Mouse (Mus musculus) stomach, embryonic 14.5 days (tissue): ENCODE measurements around the gene Cspg4. TPM values are rescaled to one million over a fixed set of nuclear protein-coding genes. Genes with fewer than 3 reads are reported as not detected.

Experiments
- ATAC-seq: fragments of 200-750 bp; cut with Nextera tagmentation; 2 replicates; pipeline ENCODE4 v1.8.0; 2017; ENCODE audit warnings: low read depth, moderate TSS enrichment; ENCODE audit not compliant: insufficient number of reproducible peaks, insufficient read depth, low FRiP score
- H3K27ac ChIP-seq: fragments of 300-500 bp; sonication (generic); 2 replicates; pipeline ENCODE4 v1.5.1; 2014; ENCODE audit warnings: mild to moderate bottlenecking, low read length, moderate library complexity, mixed read lengths
- H3K27me3 ChIP-seq: fragments of 300-500 bp; sonication (generic); 2 replicates; pipeline ENCODE4 v1.6.1; 2014; ENCODE audit warnings: low read length, control low read depth, mixed read lengths; ENCODE audit not compliant: control insufficient read depth, insufficient read depth
- H3K36me3 ChIP-seq: fragments of 300-500 bp; sonication (generic); 2 replicates; pipeline ENCODE4 v1.6.1; 2014; ENCODE audit warnings: mild to moderate bottlenecking, control low read depth, low read length, moderate library complexity, mixed read lengths; ENCODE audit not compliant: control insufficient read depth, insufficient read depth
- H3K4me1 ChIP-seq: fragments of 300-500 bp; sonication (generic); 2 replicates; pipeline ENCODE4 v1.6.1; 2014; ENCODE audit warnings: low read length, control low read depth, mixed read lengths; ENCODE audit not compliant: control insufficient read depth, insufficient read depth
- H3K4me2 ChIP-seq: fragments of 300-500 bp; sonication (generic); replicated peaks from 2 replicates; pipeline ENCODE4 v1.6.1; 2014; ENCODE audit warnings: low read depth, low read length, control low read depth
- H3K4me3 ChIP-seq: fragments of 300-500 bp; sonication (generic); 2 replicates; pipeline ENCODE4 v1.5.1; 2014; ENCODE audit warnings: low read depth, low read length, control low read depth
- H3K9ac ChIP-seq: fragments of 300-500 bp; sonication (generic); replicated peaks from 2 replicates; pipeline ENCODE4 v1.6.1; 2014; ENCODE audit warnings: low read depth, mild to moderate bottlenecking, control low read depth, low read length, moderate library complexity, mixed read lengths
- H3K9me3 ChIP-seq: fragments of 300-500 bp; sonication (generic); 2 replicates; pipeline ENCODE4 v1.6.1; 2016; ENCODE audit warnings: low read depth, low read length, control low read depth; ENCODE audit not compliant: control insufficient read depth
- WGBS: fragments of 180-500 bp; shearing (Covaris S2); extraction: QIAGEN DNeasy Blood & Tissue Kit; methylation state at CpG from one replicate; pipeline ENCODE4 v1.1.7; 2014; 5-methylcytosine and 5-hydroxymethylcytosine counted together
- polyA plus RNA-seq: library from polyadenylated mRNA; unstranded; fragments of >200 nt; fragmentation: Nextera tagmentation; extraction: Ambion mirVana; gene quantifications from 2 replicates; pipeline ENCODE4 v1.2.1, GENCODE M21; 2014

Gene Cspg4
- polyA plus RNA-seq, 1 experiment from 2014 or later: 16.1 TPM

GRCm38 (mm10) chr9:56851778-56852177 lies 13.1 kb upstream of the Cspg4 start:
- no peaks in the 10 kb centered on the region for H3K9me3 ChIP-seq
- peak; percentile 86 for ATAC-seq
- no peaks in the 10 kb centered on the region for H3K36me3 ChIP-seq
- peaks cover 14% of the 10 kb centered on the region; the same call in 1 of the 2 replicates for H3K4me1 ChIP-seq
- H3K4me2 ChIP-seq: peak overlapping the region; percentile 11
- no peak overlapping the region for H3K9ac ChIP-seq
- peak overlapping the region; percentile 64; the same call in 1 of the 2 replicates for H3K27ac ChIP-seq
- H3K4me3 ChIP-seq: no peak overlapping the region
- no peaks in the 10 kb centered on the region for H3K27me3 ChIP-seq
- WGBS: 14% methylated on average over 11 of the region's 11 CpGs

- Histone ChIP-seq H3K27ac (no peak overlapping the region), H3K36me3 (no peaks in the 10 kb centered on the region), H3K4me2 (no peak overlapping the region), H3K9me3 (no peaks in the 10 kb centered on the region), H3K4me1 (peaks cover 12% of the 10 kb centered on the region), H3K4me3 (no peak overlapping the region), H3K27me3 (no peaks in the 10 kb centered on the region), H3K9ac (no peak overlapping the region)
- 33% methylated on average over 3 of the region's 3 CpGs for WGBS
- no peak for ATAC-seq
Observed at GRCm38 (mm10) chr9:56857463-56857862, 7.4 kb upstream of the Cspg4 start.

- Histone ChIP-seq H3K9me3 (no peaks in the 10 kb centered on the region), H3K36me3 (no peaks in the 10 kb centered on the region), H3K4me3 (no peak overlapping the region), H3K9ac (no peak overlapping the region), H3K27me3 (no peaks in the 10 kb centered on the region), H3K4me1 (peaks cover 24% of the 10 kb centered on the region), H3K4me2 (no peak overlapping the region), H3K27ac (no peak overlapping the region)
- ATAC-seq: no peak
- WGBS: 71% methylated on average over 3 of the region's 3 CpGs
Observed at GRCm38 (mm10) chr9:56860035-56860434, 4.8 kb upstream of the Cspg4 start.

- 37% methylated on average over 15 of the region's 15 CpGs for WGBS
- ATAC-seq: no peak
- H3K9ac ChIP-seq: no peak overlapping the region
- H3K4me3 ChIP-seq: no peak overlapping the region
- peak overlapping the region; percentile 85 for H3K27ac ChIP-seq
- H3K4me1 ChIP-seq: peaks cover 28% of the 10 kb centered on the region
- H3K9me3 ChIP-seq: no peaks in the 10 kb centered on the region
- no peaks in the 10 kb centered on the region for H3K27me3 ChIP-seq
- H3K36me3 ChIP-seq: no peaks in the 10 kb centered on the region
- H3K4me2 ChIP-seq: 0 out of 2 replicates have a peak overlapping the region, but pooled peaks have one; percentile 10
Observed at GRCm38 (mm10) chr9:56860486-56861269, 4.2 kb upstream of the Cspg4 start.

DNA sequence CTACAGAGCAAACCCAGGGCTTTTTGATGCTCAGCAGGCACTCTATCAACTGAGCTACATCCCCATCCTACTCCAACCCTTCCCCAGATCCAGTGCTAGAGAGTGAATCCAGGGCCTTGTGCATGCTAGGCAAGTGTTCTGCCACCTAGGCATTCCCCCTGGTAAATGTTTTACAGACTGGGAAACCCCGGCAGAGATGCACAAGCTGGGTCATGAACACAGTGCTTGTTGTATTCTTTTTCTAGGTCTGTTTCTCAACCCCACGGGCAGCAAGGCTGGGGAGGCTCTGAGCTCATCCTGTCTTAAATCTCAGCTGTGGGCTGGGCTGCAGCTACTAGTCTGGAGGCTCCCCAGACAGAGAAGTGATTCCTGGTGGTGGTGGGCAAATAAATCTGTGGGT lies 2.0 kb upstream of the Cspg4 start:
- Histone ChIP-seq H3K27me3 (no peaks in the 10 kb centered on the region), H3K4me1 (peaks cover 42% of the 10 kb centered on the region), H3K4me2 (no peak overlapping the region), H3K4me3 (no peak overlapping the region), H3K9me3 (no peaks in the 10 kb centered on the region), H3K36me3 (no peaks in the 10 kb centered on the region), H3K27ac (no peak overlapping the region), H3K9ac (no peak overlapping the region)
- ATAC-seq: no peak
- WGBS: 37% methylated on average over 2 of the region's 2 CpGs

GRCm38 (mm10) chr9:56864216-56864729 lies 560 bp upstream of the Cspg4 start, which contains the start of gene Odf3l1:
Gene Odf3l1, minus strand, starts transcription at chr9:56864679.
- H3K9me3 ChIP-seq: no peaks in the 10 kb centered on the region
- ATAC-seq: no peak
- H3K27me3 ChIP-seq: no peaks in the 10 kb centered on the region
- H3K4me3 ChIP-seq: peak within 1 kb of the TSS; percentile 44
- peaks cover 55% of the 10 kb centered on the region for H3K4me1 ChIP-seq
- peak within 1 kb of the TSS; percentile 52; the same call in 1 of the 2 replicates for H3K27ac ChIP-seq
- no peaks in the 10 kb centered on the region for H3K36me3 ChIP-seq
- 9% methylated on average over 3 of the region's 3 CpGs for WGBS
- H3K4me2 ChIP-seq: peak within 1 kb of the TSS; percentile 68
- peak within 1 kb of the TSS; percentile 37; the same call in 1 of the 2 replicates for H3K9ac ChIP-seq

DNA sequence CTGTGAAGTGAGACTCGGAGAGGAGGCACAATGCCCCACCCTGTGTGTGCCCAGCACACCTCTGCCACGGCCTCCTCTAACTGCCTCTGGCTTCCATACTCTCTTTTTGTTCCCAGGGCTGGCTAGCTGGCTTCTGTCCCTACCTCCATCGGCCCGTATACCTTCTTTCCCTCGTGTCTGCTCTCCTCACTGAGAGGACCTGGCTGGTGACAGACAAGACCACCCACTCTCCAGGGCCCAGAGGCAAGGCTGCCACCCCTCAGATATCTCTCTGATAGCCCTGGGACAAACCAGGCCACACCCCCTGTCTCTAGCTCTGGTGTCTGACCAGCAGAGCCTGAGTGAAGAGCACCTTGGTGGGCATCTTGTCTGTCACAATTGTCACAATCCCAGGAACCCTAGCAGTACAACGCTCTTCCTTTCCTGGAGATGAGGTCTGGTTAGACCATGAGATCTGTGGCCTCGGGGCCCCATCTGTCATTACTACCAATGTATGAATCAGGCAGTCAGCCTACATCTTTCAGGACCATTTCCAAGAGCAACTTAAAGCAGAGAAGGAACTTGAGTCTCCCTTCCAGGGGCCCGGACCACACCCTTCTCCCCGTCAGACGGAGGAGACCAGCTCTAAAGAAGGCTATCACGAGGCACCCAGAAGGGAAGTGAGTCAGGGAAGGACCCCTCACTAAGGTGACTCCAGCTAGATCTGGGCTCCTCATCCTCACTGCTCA lies 1.0 kb downstream of the Cspg4 start:
- WGBS: 54% methylated on average over 11 of the region's 11 CpGs
- Histone ChIP-seq H3K4me3 (peak overlapping the region; percentile 44), H3K4me1 (peaks cover 53% of the 10 kb centered on the region), H3K9ac (peak overlapping the region; percentile 37; the same call in 1 of the 2 replicates), H3K4me2 (peak overlapping the region; percentile 68), H3K27me3 (no peaks in the 10 kb centered on the region), H3K27ac (no peak overlapping the region), H3K9me3 (no peaks in the 10 kb centered on the region), H3K36me3 (no peaks in the 10 kb centered on the region)
- ATAC-seq: no peak

DNA sequence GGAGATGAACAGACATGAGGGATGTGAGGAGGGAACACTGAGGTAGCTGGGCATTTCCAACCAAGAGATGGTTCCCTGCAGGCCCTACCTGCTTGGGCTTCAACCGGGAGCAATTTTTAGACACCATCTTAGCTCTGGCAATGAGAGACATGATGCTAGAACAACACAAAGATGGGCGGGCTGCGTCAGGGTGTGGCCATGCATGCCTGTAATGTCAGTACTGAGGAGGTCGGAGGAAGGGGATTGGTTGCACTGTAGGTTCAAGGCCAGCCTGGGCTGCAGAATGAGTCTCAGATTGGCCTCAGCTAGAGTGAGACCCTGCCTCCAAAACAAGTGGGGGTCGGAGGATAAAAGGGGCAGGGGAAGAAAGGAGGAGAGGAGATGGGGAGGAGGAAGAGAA lies 1.6 kb downstream of the Cspg4 start:
- H3K4me1 ChIP-seq: peaks cover 56% of the 10 kb centered on the region
- H3K4me3 ChIP-seq: peak overlapping the region; percentile 44; the same call in 1 of the 2 replicates
- 80% methylated on average over 5 of the region's 5 CpGs for WGBS
- H3K27ac ChIP-seq: no peak overlapping the region
- no peaks in the 10 kb centered on the region for H3K27me3 ChIP-seq
- ATAC-seq: no peak
- H3K9ac ChIP-seq: no peak overlapping the region
- no peaks in the 10 kb centered on the region for H3K36me3 ChIP-seq
- H3K4me2 ChIP-seq: peak overlapping the region; percentile 68
- no peaks in the 10 kb centered on the region for H3K9me3 ChIP-seq
